Mouse (Mus musculus): ENCODE data around the gene Gm11060. TPM values are rescaled to one million over a fixed set of nuclear protein-coding genes. Genes with fewer than 3 reads are reported as not detected.

Gene Gm11060
- polyA plus RNA-seq, 1 experiment, result not detected

DNA sequence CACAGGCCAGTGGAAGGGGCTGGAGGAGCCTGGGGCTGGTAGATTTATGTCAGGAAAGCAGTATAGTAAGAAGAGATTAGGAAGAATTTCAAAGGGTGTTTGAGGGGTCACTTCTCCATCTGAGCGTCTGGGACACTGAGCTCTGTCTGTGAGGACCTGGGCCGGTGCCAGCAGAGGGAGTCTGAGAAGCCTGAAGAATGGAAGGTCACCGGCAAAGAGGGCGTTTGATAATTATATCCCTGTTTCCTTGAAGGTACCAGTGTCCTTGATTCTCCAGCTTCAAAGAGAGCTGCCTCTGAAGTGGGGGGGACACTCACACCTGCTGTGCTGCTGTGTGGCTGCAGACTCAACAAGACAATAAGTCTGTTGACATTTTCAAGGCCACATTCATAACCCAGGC is 17.6 kb upstream of the Gm11060 start:
- no peaks in the 10 kb centered on the region for H3K27me3 ChIP-seq (ENCODE audit: control insufficient read depth, insufficient read depth, low read length)
- H3K4me3 ChIP-seq (ENCODE audit: control insufficient read depth, low read depth, low read length), result no peak overlapping the region
- peak overlapping the region; percentile 18; the same call in 1 of the 2 replicates for H3K27ac ChIP-seq (ENCODE audit: control insufficient read depth, insufficient read depth, low read depth, low read length)
- H3K36me3 ChIP-seq (ENCODE audit: control insufficient read depth, insufficient read depth, low read length), result no peaks in the 10 kb centered on the region
- no peaks in the 10 kb centered on the region for H3K4me1 ChIP-seq (ENCODE audit: control insufficient read depth, insufficient read depth, low read length)
- TF ChIP-seq CTCF (IDR thresholded peaks at IDR 0.05; ENCODE audit: control insufficient read depth, insufficient read depth, insufficient replicate concordance, low read depth, low read length) (no peak), POLR2A (IDR thresholded peaks at IDR 0.05; ENCODE audit: control insufficient read depth, low read depth, low read length) (no peak)

- no peak for TF ChIP-seq POLR2A (IDR thresholded peaks at IDR 0.05; ENCODE audit: control insufficient read depth, low read depth, low read length)
- TF ChIP-seq CTCF (IDR thresholded peaks at IDR 0.05; ENCODE audit: control insufficient read depth, insufficient read depth, insufficient replicate concordance, low read depth, low read length), result no peak
- no peaks in the 10 kb centered on the region for H3K4me1 ChIP-seq (ENCODE audit: control insufficient read depth, insufficient read depth, low read length)
- H3K4me3 ChIP-seq (ENCODE audit: control insufficient read depth, low read depth, low read length), result no peak overlapping the region
Observed at GRCm38 (mm10) chr2:105075809-105076208, 16.0 kb upstream of the Gm11060 start.

DNA sequence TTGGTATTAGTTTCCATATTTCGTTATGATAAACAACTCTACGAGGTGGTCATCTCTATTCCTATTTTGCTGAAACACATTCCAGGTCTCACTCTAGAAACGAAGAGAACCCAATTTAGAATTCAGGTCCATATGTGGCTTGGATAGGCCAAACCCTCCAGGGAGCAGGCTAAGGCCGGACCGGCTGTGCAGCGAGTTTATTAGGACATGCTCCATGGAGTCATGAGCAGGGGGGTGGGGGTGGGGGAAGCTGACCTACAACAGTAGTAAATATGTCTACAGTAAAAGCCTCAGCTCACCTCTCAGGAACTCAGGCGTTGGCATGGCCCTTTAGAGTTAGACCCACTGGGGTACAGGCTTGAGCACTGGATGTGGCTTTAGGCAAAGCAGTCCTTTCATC is 14.7 kb upstream of the Gm11060 start:
- no peaks in the 10 kb centered on the region for H3K36me3 ChIP-seq (ENCODE audit: control insufficient read depth, insufficient read depth, low read length)
- no peak overlapping the region for H3K27ac ChIP-seq (ENCODE audit: control insufficient read depth, insufficient read depth, low read depth, low read length)
- H3K4me3 ChIP-seq (ENCODE audit: control insufficient read depth, low read depth, low read length), result no peak overlapping the region
- H3K4me1 ChIP-seq (ENCODE audit: control insufficient read depth, insufficient read depth, low read length), result no peaks in the 10 kb centered on the region
- H3K27me3 ChIP-seq (ENCODE audit: control insufficient read depth, insufficient read depth, low read length), result no peaks in the 10 kb centered on the region
- TF ChIP-seq POLR2A (IDR thresholded peaks at IDR 0.05; ENCODE audit: control insufficient read depth, low read depth, low read length) (no peak), CTCF (IDR thresholded peaks at IDR 0.05; ENCODE audit: control insufficient read depth, insufficient read depth, insufficient replicate concordance, low read depth, low read length) (no peak)

More at GRCm38 (mm10) chr2:105075809-105076208, 16.0 kb upstream of the Gm11060 start:
- Histone ChIP-seq H3K27ac (ENCODE audit: control insufficient read depth, insufficient read depth, low read depth, low read length) (no peak overlapping the region), H3K36me3 (ENCODE audit: control insufficient read depth, insufficient read depth, low read length) (no peaks in the 10 kb centered on the region), H3K27me3 (ENCODE audit: control insufficient read depth, insufficient read depth, low read length) (no peaks in the 10 kb centered on the region)

DNA sequence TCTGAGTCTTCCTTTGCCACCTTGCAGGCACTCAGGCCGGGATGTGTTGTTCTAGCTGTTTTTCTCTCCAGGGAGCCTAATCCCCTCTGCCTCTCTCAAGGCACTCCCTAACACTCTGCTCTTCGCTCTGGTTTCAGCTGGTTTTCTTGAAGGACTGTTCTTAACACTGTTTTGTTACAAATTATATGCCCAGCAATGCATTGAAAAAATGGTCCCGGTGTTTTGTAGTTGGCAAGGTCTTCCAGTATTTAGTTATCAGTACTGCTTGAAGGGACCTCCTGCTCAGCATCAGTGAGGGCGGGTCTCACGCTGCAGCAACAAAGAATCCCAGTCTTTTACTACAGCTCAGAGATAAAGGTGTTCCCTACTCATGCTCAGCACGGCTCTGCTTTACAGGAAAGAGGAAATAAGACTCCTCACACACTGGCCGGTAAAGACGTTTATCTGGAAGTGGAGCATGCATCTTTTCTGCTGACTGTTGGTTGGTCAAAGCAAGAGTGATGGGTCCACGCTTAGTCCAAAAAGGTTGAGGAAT is 9.5 kb upstream of the Gm11060 start:
- no peaks in the 10 kb centered on the region for H3K36me3 ChIP-seq (ENCODE audit: control insufficient read depth, insufficient read depth, low read length)
- no peaks in the 10 kb centered on the region for H3K4me1 ChIP-seq (ENCODE audit: control insufficient read depth, insufficient read depth, low read length)
- TF ChIP-seq POLR2A (IDR thresholded peaks at IDR 0.05; ENCODE audit: control insufficient read depth, low read depth, low read length) (no peak), CTCF (IDR thresholded peaks at IDR 0.05; ENCODE audit: control insufficient read depth, insufficient read depth, insufficient replicate concordance, low read depth, low read length) (no peak)
- H3K27me3 ChIP-seq (ENCODE audit: control insufficient read depth, insufficient read depth, low read length), result no peaks in the 10 kb centered on the region
- peak overlapping the region; percentile 27; the same call in 1 of the 2 replicates for H3K27ac ChIP-seq (ENCODE audit: control insufficient read depth, insufficient read depth, low read depth, low read length)
- H3K4me3 ChIP-seq (ENCODE audit: control insufficient read depth, low read depth, low read length), result no peak overlapping the region

DNA sequence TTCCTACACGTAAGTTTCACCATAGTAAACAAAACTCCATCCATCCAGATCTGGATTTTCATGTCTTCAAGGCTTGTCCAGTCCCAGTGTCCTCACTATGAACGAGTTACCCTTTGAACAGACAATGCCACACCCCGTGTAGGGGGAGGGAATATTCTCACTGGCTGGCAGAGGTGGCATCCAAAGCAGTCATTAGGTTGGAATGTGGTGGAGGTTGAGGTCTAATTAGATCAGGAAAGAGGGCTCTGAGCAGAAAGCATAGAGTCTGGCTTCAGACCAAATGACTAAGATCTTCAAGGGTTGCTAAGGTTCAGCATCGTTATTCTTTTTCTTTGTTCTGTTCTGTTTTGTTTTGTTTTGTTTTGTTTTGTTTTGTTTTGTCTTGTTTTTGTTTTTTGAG is 7.8 kb upstream of the Gm11060 start:
- H3K27ac ChIP-seq (ENCODE audit: control insufficient read depth, insufficient read depth, low read depth, low read length), result no peak overlapping the region
- H3K4me3 ChIP-seq (ENCODE audit: control insufficient read depth, low read depth, low read length), result no peak overlapping the region
- no peak for TF ChIP-seq CTCF (IDR thresholded peaks at IDR 0.05; ENCODE audit: control insufficient read depth, insufficient read depth, insufficient replicate concordance, low read depth, low read length)
- TF ChIP-seq POLR2A (IDR thresholded peaks at IDR 0.05; ENCODE audit: control insufficient read depth, low read depth, low read length), result no peak
- H3K27me3 ChIP-seq (ENCODE audit: control insufficient read depth, insufficient read depth, low read length), result no peaks in the 10 kb centered on the region
- H3K36me3 ChIP-seq (ENCODE audit: control insufficient read depth, insufficient read depth, low read length), result no peaks in the 10 kb centered on the region
- no peaks in the 10 kb centered on the region; the same call in 1 of the 2 replicates for H3K4me1 ChIP-seq (ENCODE audit: control insufficient read depth, insufficient read depth, low read length)

DNA sequence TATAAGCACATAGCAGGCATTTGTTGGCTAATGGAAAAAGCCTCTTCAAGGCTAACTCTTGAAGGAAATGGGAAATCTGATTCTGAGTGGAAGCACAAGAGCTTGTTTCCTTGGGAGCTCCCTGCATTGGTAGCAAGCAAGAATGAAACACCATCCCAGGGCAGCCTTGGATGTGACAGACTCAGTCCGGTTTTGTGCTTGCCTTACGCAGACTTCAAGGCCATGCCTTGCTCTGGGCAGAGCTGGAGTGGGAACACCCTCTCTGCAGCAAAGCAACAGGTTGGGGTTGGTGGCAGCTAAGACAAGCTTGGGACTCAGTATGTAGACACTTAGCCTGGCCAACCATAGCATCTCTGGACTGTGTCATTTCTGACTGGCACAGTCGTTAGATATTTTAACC is 5.7 kb upstream of the Gm11060 start:
- Histone ChIP-seq H3K4me3 (ENCODE audit: control insufficient read depth, low read depth, low read length) (no peak overlapping the region), H3K27me3 (ENCODE audit: control insufficient read depth, insufficient read depth, low read length) (no peaks in the 10 kb centered on the region), H3K27ac (ENCODE audit: control insufficient read depth, insufficient read depth, low read depth, low read length) (no peak overlapping the region), H3K4me1 (ENCODE audit: control insufficient read depth, insufficient read depth, low read length) (no peaks in the 10 kb centered on the region; the same call in none of the 2 replicates), H3K36me3 (ENCODE audit: control insufficient read depth, insufficient read depth, low read length) (no peaks in the 10 kb centered on the region)
- TF ChIP-seq POLR2A (IDR thresholded peaks at IDR 0.05; ENCODE audit: control insufficient read depth, low read depth, low read length), result no peak
- no peak for TF ChIP-seq CTCF (IDR thresholded peaks at IDR 0.05; ENCODE audit: control insufficient read depth, insufficient read depth, insufficient replicate concordance, low read depth, low read length)

- Histone ChIP-seq H3K27ac (ENCODE audit: control insufficient read depth, insufficient read depth, low read depth, low read length) (no peak overlapping the region), H3K4me3 (ENCODE audit: control insufficient read depth, low read depth, low read length) (no peak overlapping the region), H3K36me3 (ENCODE audit: control insufficient read depth, insufficient read depth, low read length) (no peaks in the 10 kb centered on the region), H3K4me1 (ENCODE audit: control insufficient read depth, insufficient read depth, low read length) (no peaks in the 10 kb centered on the region; the same call in none of the 2 replicates), H3K27me3 (ENCODE audit: control insufficient read depth, insufficient read depth, low read length) (no peaks in the 10 kb centered on the region)
- TF ChIP-seq POLR2A (IDR thresholded peaks at IDR 0.05; ENCODE audit: control insufficient read depth, low read depth, low read length) (no peak), CTCF (IDR thresholded peaks at IDR 0.05; ENCODE audit: control insufficient read depth, insufficient read depth, insufficient replicate concordance, low read depth, low read length) (no peak)
Observed at GRCm38 (mm10) chr2:105088005-105088404, 3.8 kb upstream of the Gm11060 start.
